Mouse (Mus musculus) G1E (cell line): ENCODE measurements around the gene Gpr84.

Experiments used
- CTCF ChIP-seq: IDR thresholded peaks from 2 replicates; pipeline ENCODE4 v1.5.1; 2012; ENCODE audit warnings: low read depth, low read length, inconsistent platforms, mixed read lengths
- GATA1 ChIP-seq: IDR thresholded peaks from 2 replicates; pipeline ENCODE4 v1.6.1; 2012; ENCODE audit warnings: borderline replicate concordance, low read length, inconsistent platforms, mixed read lengths
- GATA2 ChIP-seq: IDR thresholded peaks from 2 replicates; pipeline ENCODE4 v1.6.1; 2012; ENCODE audit warnings: low read depth, low read length, inconsistent platforms, borderline replicate concordance
- TAL1 ChIP-seq: conservative IDR thresholded peaks from 2 replicates; pipeline ENCODE4 v1.6.1; 2012; ENCODE audit warnings: low read depth, low read length, inconsistent platforms, mixed read lengths

DNA sequence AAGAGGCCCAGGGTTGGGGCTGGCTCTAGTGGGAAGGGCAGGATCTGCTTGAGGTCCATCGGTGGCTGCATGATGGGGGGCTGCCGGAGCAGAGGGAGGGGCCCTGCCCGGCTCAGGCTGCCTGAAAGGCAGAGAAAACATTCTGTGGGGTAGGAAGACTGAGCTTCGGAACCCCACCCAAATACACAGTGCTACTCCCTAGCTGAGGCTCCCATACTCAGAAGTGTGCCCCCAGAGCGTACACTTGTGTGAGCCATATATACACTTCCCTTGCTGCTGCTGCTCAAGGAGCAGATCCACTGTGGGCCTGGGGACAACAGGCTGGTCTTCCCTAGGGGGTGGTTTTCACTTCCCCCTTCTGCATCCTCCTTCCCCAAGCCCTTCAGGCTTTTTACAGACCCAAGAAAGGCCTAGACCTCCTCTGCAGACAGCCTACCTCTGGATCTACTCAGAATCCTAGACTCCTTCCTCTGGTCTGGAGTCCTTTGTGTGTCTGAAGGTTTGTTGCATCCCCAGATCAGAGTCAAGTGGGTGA lies 22.7 kb upstream of the Gpr84 start:
- TF ChIP-seq CTCF (no peak), GATA1 (no peak), TAL1 (no peak), GATA2 (no peak)
